ENCODE assay signal across 20 mouse cellular contexts in the genomic region with DNA sequence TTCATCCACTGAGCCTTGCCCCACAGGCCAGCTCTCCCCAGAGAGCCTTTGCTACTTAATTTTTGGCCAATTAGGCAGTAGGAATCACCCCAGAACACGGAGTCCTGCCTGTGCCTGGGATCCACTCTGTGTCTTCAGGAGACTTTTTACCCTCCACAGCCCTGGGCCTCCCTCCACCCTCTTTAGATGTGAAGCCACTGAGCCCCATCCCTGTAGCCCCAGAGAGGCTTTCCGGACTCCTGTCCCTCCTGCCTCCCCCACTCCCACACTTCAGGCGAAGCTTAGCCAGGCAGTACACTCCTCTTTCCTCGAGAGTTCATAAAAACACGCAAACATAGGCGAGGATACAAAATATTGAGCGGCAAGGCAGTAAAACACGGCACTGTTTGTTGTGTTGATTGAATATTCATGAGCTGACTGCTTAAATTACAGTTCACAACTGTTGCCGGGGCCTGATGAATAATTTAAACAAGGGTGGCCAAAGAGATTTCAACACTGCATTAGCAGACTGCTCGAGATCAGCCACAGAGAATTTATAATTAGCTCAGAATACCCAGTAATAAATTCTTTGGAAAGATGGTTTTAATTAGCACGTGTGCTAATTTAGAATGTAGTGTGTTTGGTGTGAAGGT.
A peak's percentile ranks its signal among the peaks of the same experiment; 100 is the strongest.
DNase-seq lines count a peak whose midpoint lies in the region; ATAC-seq and TF ChIP-seq lines count a peak whose summit lies in the region.
"Had no signal": no experiment of that assay in that cellular context is flagged by ENCODE, and none has a peak within 500 bp of the region (broad histone marks: within the 10 kb centered on the region; RNA-seq: fewer than 3 reads in every experiment).

No protein-coding gene starts in this region.

- no peak overlapping the region for H3K4me3 ChIP-seq in neural tube, embryonic 11.5 days (ENCODE audit: low read depth, low read length)
- H3K4me3 ChIP-seq in hindbrain, embryonic 15.5 days = no peak overlapping the region
- H3K4me3 ChIP-seq in midbrain, embryonic 16.5 days (ENCODE audit: low read depth, low read length) = no peak overlapping the region
- H3K4me3 ChIP-seq in gastrocnemius, adult 2 months = no peak overlapping the region
- H3K4me3 ChIP-seq: embryonic facial prominence, embryonic 12.5 days; heart, embryonic 10.5 days; liver, embryonic 15.5 days; megakaryocyte, embryonic 14.5 days had no signal

- H3K36me3 ChIP-seq in neural tube, embryonic 11.5 days (ENCODE audit: control insufficient read depth, insufficient read depth, low read length) = no peaks in the 10 kb centered on the region
- H3K36me3 ChIP-seq in hindbrain, embryonic 15.5 days = no peaks in the 10 kb centered on the region
- H3K36me3 ChIP-seq in midbrain, embryonic 16.5 days (ENCODE audit: control insufficient read depth, insufficient read depth, low read length) = no peaks in the 10 kb centered on the region
- H3K36me3 ChIP-seq: embryonic facial prominence, embryonic 12.5 days; heart, embryonic 10.5 days; liver, embryonic 15.5 days had no signal

- ATAC-seq in neural tube, embryonic 11.5 days (ENCODE audit: insufficient read depth, low FRiP score, low TSS enrichment) = peak; percentile 78
- peak; percentile 37; the same call in 1 of the 2 replicates for ATAC-seq in hindbrain, embryonic 15.5 days (ENCODE audit: low FRiP score, low read depth)
- peak; percentile 72 for ATAC-seq in midbrain, embryonic 16.5 days
- ATAC-seq: activated CD4-positive, CD25-positive, alpha-beta regulatory T cell, adult 4 months; intestine, postnatal 0 days had no signal

- no peak overlapping the region for H3K9ac ChIP-seq in neural tube, embryonic 11.5 days (ENCODE audit: low read length)
- H3K9ac ChIP-seq in hindbrain, embryonic 15.5 days = no peak overlapping the region
- H3K9ac ChIP-seq in midbrain, embryonic 16.5 days (ENCODE audit: low read depth, low read length) = no peak overlapping the region
- H3K9ac ChIP-seq: embryonic facial prominence, embryonic 12.5 days; liver, embryonic 15.5 days had no signal

- H3K4me2 ChIP-seq in neural tube, embryonic 11.5 days (ENCODE audit: low read depth) = no peak overlapping the region
- H3K4me2 ChIP-seq in hindbrain, embryonic 15.5 days = peak overlapping the region; percentile 16; the same call in 1 of the 2 replicates
- H3K4me2 ChIP-seq in midbrain, embryonic 16.5 days (ENCODE audit: low read length) = peak overlapping the region; percentile 38
- H3K4me2 ChIP-seq: embryonic facial prominence, embryonic 12.5 days; liver, embryonic 15.5 days had no signal

- H3K4me1 ChIP-seq in neural tube, embryonic 11.5 days (ENCODE audit: control insufficient read depth, insufficient read depth, low read length) = peaks cover 13% of the 10 kb centered on the region
- H3K4me1 ChIP-seq in hindbrain, embryonic 15.5 days (replicated peaks) = peaks cover 62% of the 10 kb centered on the region
- H3K4me1 ChIP-seq in midbrain, embryonic 16.5 days (ENCODE audit: control insufficient read depth, insufficient read depth, low read length) = peaks cover 47% of the 10 kb centered on the region
- H3K4me1 ChIP-seq: liver, embryonic 15.5 days; megakaryocyte, embryonic 14.5 days had no signal

- H3K27me3 ChIP-seq in neural tube, embryonic 11.5 days (ENCODE audit: control insufficient read depth, insufficient read depth, low read length) = no peaks in the 10 kb centered on the region
- H3K27me3 ChIP-seq in hindbrain, embryonic 15.5 days = peaks cover 26% of the 10 kb centered on the region
- no peaks in the 10 kb centered on the region for H3K27me3 ChIP-seq in midbrain, embryonic 16.5 days (ENCODE audit: control insufficient read depth, insufficient read depth, low read depth, low read length)
- H3K27me3 ChIP-seq: embryonic facial prominence, embryonic 12.5 days; liver, embryonic 15.5 days had no signal

- H3K9me3 ChIP-seq in neural tube, embryonic 11.5 days (ENCODE audit: control insufficient read depth, low read length) = no peaks in the 10 kb centered on the region
- no peaks in the 10 kb centered on the region for H3K9me3 ChIP-seq in hindbrain, embryonic 15.5 days
- H3K9me3 ChIP-seq in midbrain, embryonic 16.5 days (replicated peaks; ENCODE audit: control insufficient read depth, low read length, poor library complexity, severe bottlenecking) = no peaks in the 10 kb centered on the region
- H3K9me3 ChIP-seq: embryonic facial prominence, embryonic 12.5 days; heart, embryonic 10.5 days; liver, embryonic 15.5 days had no signal

- intact Hi-C loops in gastrocnemius, adult 2 months (cut with DNase I) = no loop called here

- no peak for TF ChIP-seq CTCF in gastrocnemius, adult 2 months (IDR thresholded peaks at IDR 0.05)

- no peak overlapping the region for H3K27ac ChIP-seq in neural tube, embryonic 11.5 days (ENCODE audit: low read depth, low read length)
- H3K27ac ChIP-seq in hindbrain, embryonic 15.5 days (replicated peaks) = peak overlapping the region; percentile 31; the same call in 1 of the 2 replicates
- H3K27ac ChIP-seq in midbrain, embryonic 16.5 days (ENCODE audit: low read length) = peak overlapping the region; percentile 77
- no peak overlapping the region for H3K27ac ChIP-seq in gastrocnemius, adult 2 months
- H3K27ac ChIP-seq: embryonic facial prominence, embryonic 12.5 days; heart, embryonic 10.5 days; liver, embryonic 15.5 days had no signal

- DNase-seq in neural tube, embryonic 11.5 days (ENCODE audit: low spot score) = peak; percentile 43
- DNase-seq in neural tube, embryonic 10.5 days (ENCODE audit: extremely low spot score, low spot score) = no peak
- no peak for DNase-seq in left cerebral cortex, adult 18-20 months (ENCODE audit: low spot score in 2 of 2)
- no peak for DNase-seq in gastrocnemius, adult 2 months
- DNase-seq in layer of hippocampus, adult 9-10 months (ENCODE audit: low spot score) = no peak
- DNase-seq in kidney, adult 18-20 months = no peak
- DNase-seq: cerebellum, adult 11 months; gastrocnemius, postnatal 10 days; kidney, postnatal 14 days; left cerebral cortex, postnatal 4 days; lung, postnatal 10 days; spleen, adult 18-20 months had no signal

- 38% methylated on average over 11 of the region's 11 CpGs for WGBS in neural tube, embryonic 11.5 days
- 10% methylated on average over 11 of the region's 11 CpGs for WGBS in hindbrain, embryonic 15.5 days
- WGBS in midbrain, embryonic 16.5 days = 10% methylated on average over 11 of the region's 11 CpGs

Comparison
In these comparisons a context has a peak if more than half of its experiments do, and no peak if none do; other contexts are left out.
1. H3K27ac ChIP-seq: peak in hindbrain, embryonic 15.5 days (single experiment) and midbrain, embryonic 16.5 days (single experiment); none in neural tube, embryonic 11.5 days (single experiment) and gastrocnemius, adult 2 months (single experiment).
2. Peak in every context shown above with its lines, with median percentiles within 50 percentile points of each other: ATAC-seq.